Mouse (Mus musculus): ENCODE data around the gene Osbpl2.
"Not testable (repeated sequence)": the region's sequence is repeated elsewhere in the genome, so short reads cannot be mapped to it uniquely, and the experiment has no call there.

The Osbpl2 gene

DNA sequence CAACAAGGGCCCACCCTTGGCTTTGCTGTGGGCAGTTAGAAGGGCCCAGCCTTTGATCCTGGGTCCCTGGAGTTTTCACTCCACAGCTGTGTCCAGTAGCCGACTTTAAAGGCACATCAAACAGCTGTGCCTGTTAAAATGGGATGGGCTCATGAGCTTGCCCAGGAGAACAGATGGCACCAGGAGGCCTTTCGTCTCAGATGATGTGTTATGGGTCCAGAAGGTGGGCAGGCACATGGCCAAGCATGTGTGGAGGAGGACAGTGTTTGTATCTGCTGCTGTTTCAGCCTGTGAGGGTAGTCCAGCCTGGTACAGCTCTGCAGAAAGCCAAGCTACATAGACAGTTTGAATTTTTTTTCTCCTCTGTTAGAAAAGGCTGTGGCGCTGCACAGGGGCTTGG is 35.7 kb downstream of the Osbpl2 start:
- no peak for DNase-seq (ENCODE audit: low read depth)

- DNase-seq (ENCODE audit: low read depth): no peak
These were observed 39.5 kb downstream of the Osbpl2 start for GRCm38 (mm10) chr2:180158627-180159026.

DNA sequence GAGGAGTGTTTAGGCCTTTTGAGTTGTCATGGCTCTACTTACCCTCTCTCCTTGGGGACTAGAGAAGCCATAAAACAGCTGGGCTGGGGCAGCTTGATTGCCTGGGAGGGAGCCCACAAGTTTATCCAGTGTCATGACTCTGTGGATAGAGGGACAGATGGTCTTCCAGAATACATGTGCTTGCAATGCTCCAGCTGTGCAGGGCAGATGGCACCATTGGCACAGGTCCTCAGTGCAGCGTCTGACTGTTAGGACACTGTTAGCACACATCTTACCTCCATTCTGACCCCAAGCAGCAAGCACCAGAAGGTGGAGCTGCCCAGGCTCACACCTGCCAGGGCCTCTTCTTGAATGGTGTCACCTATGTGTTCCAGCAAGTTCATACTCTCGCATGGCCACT is 46.7 kb downstream of the Osbpl2 start:
- DNase-seq (ENCODE audit: low read depth): no peak

GRCm38 (mm10) chr2:180166869-180167268 is 47.8 kb downstream of the Osbpl2 start:
- no peak for DNase-seq (ENCODE audit: low read depth)

GRCm38 (mm10) chr2:180170151-180170805 is 51.2 kb downstream of the Osbpl2 start:
- no peak for DNase-seq (ENCODE audit: low read depth)

- DNase-seq (ENCODE audit: low read depth): peak; percentile 96
These were observed 51.9 kb downstream of the Osbpl2 start, which contains the start of gene Adrm1 for GRCm38 (mm10) chr2:180170806-180171521. Gene Adrm1 (plus strand): TSS chr2:180171485.

DNA sequence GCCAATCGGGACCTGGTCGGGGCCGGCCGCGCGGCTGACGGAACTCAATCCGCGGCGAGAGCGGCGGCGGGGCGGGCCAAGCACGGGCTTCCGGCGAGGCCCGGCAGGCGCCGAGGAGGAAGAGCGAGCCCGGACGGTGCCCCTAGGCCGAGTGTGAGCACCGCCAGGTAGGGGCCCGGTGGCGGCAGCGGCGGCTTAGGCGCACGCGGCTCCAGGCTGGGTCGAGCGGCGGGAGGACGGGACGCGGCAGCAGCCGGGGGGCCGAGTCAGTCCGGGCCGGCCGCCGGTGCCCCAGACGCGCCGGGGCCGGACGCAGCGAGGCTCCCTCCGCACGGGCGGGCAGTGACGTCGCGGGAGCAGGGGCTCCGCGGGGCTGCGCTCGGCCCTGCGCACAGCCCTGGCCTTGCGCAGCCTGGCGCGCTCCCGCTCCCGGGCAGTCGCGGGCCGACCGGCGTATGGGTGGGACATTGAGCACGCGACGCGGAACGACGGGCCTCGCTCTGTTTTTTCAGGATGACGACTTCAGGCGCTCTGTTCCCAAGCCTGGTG is 52.5 kb downstream of the Osbpl2 start:
- DNase-seq (ENCODE audit: low read depth): peak; percentile 38

DNA sequence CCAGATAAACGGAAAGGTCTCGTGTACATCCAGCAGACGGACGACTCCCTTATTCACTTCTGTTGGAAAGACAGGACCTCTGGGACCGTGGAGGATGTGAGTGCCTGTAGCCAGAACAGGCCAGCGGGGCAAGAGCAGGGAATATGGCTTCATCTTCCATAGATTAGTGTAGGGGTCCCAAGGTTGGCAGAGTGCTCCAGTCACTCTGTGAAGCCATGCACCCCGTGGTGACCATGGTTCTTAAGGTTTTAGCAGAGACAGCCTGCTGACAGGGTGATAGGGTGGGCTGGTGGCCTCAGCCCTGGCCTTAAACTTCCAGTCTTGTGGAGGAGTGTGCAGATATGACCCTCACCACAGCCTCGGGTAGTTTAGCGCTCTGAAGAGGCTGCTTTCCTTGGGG is 53.0 kb downstream of the Osbpl2 start:
- peak; percentile 11 for DNase-seq (ENCODE audit: low read depth)

GRCm38 (mm10) chr2:180173163-180173562 is 54.1 kb downstream of the Osbpl2 start:
- peak; percentile 66 for DNase-seq (ENCODE audit: low read depth)

DNA sequence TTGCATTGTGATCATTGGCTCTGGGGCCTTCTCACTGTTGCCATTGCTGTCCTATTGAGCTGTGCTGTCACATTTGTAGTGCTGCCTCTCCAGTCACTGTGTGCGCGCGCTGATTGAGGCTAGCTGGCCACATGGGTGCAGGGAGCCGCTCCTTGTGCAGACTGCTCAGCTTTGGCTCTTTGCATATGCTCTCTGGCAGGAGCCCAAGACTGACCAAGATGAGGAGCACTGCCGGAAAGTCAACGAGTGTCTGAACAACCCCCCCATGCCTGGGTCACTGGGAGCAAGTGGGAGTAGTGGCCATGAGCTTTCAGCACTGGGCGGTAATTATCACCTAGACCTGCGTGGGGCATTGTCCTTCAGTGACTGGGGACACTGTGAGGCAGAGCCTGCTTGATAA is 54.6 kb downstream of the Osbpl2 start:
- DNase-seq (ENCODE audit: low read depth): not testable (repeated sequence)

DNA sequence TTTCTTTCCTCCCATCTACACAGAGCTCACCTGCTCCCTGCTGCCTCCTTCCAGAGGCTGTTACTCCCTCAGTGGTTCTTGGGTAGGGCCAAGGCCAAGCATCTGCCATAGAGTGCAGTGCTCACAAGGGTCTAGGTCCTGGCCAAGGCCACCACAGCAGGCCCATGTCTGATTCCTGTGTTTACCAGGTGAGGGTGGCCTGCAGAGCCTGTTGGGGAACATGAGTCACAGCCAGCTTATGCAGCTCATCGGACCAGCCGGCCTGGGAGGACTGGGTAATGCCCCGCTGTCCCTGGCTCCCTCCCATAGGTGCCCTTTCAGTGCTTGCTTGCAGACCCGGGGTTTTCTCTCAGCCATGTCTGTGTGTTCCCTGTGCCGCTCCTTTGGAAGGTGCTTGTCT is 55.0 kb downstream of the Osbpl2 start:
- DNase-seq (ENCODE audit: low read depth): no peak

DNA sequence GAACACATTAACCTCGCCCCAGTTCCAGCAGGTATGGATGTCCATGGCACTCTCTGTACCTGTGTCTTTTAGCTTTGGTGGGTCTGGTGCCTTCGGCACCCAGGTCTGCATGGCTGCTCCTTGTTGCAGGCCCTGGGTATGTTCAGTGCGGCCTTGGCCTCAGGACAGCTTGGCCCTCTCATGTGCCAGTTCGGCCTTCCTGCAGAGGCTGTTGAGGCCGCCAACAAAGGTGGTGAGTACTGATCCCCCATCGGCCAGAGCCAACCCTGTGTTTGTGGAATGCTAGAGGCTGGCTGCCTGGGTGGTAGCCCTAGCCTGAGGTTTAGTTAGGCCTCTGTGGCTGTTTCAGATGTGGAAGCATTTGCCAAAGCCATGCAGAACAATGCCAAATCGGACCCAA is 56.6 kb downstream of the Osbpl2 start:
- no peak for DNase-seq (ENCODE audit: low read depth)

GRCm38 (mm10) chr2:180181542-180181941 is 62.4 kb downstream of the Osbpl2 start:
- DNase-seq (ENCODE audit: low read depth): no peak

- no peak for DNase-seq (ENCODE audit: low read depth)
These were observed 65.1 kb downstream of the Osbpl2 start for GRCm38 (mm10) chr2:180184011-180184751.

DNA sequence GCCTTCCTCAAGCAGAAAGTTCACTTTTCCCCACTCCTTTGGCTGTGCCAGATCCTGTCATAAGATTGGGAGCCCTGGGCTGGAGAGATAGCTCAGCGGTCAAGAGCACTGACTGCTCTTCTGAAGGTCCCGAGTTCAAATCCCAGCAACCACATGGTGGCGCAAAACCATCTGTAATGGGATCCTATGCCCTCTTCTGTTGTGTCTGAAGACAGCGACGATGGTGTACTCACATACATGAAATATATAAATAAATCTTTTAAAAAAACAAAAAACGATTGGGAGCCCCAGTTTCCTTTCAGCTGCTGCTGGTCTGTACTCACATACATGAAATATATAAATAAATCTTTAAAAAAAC is 65.6 kb downstream of the Osbpl2 start:
- DNase-seq (ENCODE audit: low read depth): peak; percentile 49

DNA sequence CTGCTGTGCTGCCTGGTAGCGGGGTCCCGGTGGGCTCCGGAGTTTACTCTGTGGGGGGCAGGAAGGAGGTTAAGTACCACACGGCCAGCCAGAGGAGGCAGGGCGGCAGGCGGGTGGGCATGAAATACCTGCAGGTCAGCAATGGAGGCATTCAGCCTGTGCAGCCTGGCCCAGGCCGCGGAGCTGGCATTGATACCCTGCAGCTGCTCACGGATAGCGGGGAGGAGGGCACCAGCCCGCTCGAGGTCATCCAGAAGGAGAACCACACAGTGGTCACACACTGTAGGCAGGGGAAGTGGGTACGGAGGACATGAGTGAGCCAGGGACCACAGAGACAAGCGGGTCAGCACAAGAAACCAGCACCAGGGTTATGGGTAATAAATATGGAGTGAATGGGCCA is 66.6 kb downstream of the Osbpl2 start:
- peak; percentile 23 for DNase-seq (ENCODE audit: low read depth)

GRCm38 (mm10) chr2:180187362-180187761 is 68.3 kb downstream of the Osbpl2 start:
- DNase-seq (ENCODE audit: low read depth): no peak

DNA sequence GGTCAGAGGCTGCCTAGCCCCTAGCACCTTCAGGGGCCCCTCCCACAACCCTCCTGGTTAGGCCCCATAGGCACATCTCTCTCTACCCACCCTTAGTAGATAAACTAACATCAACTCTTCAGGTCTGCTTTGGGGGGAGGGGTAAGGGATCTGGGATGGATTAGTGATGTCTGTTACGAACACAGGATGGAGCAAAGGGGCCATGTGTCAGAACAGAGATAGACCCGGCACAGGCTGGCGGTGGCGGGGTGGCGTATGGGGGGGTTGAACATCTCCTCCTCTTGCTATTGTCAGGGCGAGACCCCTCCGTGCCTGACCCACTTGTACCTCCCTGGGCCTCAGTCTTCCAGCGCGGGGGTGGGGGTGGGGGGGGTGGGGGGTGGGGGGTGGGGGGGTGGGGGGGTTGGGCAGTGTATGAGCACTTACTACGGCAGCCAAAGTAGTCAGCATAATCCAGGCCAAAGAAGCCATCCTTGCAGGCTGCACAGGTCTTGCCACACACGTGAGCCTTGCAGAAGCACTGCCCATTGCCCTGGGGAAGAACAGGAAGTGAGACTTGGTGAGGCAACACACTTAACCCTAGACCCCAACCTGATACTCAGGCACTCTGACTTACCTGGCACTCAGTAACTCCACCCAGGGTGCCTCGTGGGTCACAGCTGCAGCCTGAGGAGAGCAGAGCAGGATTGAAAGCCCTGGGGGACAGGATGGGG is 77.7 kb downstream of the Osbpl2 start:
- no peak for DNase-seq (ENCODE audit: low read depth)

- no peak for DNase-seq (ENCODE audit: low read depth)
These were observed 78.4 kb downstream of the Osbpl2 start for GRCm38 (mm10) chr2:180197323-180198037.

DNA sequence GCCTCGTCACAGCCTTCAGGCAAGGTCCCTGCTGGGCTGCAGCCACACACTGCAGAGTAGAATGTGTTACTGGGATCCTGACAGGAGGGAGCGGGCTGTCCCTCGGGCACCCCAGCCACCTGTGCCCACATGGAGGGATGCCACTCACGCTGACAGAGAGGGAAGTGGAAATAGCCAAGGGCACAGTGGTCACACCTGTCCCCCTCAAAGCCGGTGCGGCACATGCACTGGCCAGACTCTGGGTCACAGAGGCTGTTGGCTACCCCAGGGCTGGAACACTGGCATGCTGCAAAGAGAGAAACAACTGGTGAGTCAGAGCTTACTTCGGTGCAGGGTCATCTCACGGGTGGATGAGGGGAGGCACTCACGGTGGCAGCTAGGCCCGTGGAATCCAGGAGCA is 79.7 kb downstream of the Osbpl2 start:
- no peak for DNase-seq (ENCODE audit: low read depth)

GRCm38 (mm10) chr2:180200681-180201080 is 81.6 kb downstream of the Osbpl2 start:
- no peak for DNase-seq (ENCODE audit: low read depth)
